Mouse (Mus musculus): ENCODE data around the gene Pxylp1. TPM values are rescaled to one million over a fixed set of nuclear protein-coding genes. Genes with fewer than 3 reads are reported as not detected.
A peak's percentile ranks its signal among the peaks of the same experiment; 100 is the strongest.

Gene Pxylp1
- total and polyA plus RNA-seq, 2 experiments from 2014 or later: 22.6 to 35.1 TPM

DNA sequence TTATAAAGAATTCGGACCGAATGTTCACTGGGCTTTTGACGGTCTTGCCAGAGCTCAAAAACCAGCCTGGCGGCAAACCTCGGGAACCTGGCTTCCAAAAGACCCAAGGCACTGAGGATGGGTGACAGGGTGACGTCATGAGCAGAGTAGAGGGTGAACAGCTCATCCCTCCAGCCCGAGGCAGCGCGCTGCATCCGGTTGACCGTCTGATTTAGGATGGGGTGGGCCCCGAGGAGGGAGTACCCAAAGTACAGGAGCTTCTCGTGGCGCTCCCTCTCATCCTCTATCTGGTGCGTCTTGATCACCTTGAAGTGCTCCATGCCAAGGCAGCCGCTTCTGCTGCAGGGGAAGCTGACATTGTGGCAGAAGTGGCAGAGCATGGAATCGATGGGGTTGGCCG is 67.6 kb downstream of the Pxylp1 start:
- 95% methylated on average over 18 of the region's 18 CpGs for WGBS
- H3K4me2 ChIP-seq (ENCODE audit: low read depth): no peak overlapping the region
- no peak for DNase-seq
- no peaks in the 10 kb centered on the region for H3K27me3 ChIP-seq (ENCODE audit: insufficient read depth, low read length)
- TF ChIP-seq CTCF (IDR thresholded peaks at IDR 0.05; ENCODE audit: low read depth): no peak
- ATAC-seq: no peak
- H3K9ac ChIP-seq: no peak overlapping the region
- H3K4me1 ChIP-seq (ENCODE audit: insufficient read depth): no peaks in the 10 kb centered on the region
- no peaks in the 10 kb centered on the region for H3K9me3 ChIP-seq (ENCODE audit: low read length)
- no peak overlapping the region for H3K4me3 ChIP-seq (ENCODE audit: low read depth, low read length)
- no peak overlapping the region for H3K27ac ChIP-seq (ENCODE audit: low read depth, low read length)
- H3K36me3 ChIP-seq (ENCODE audit: insufficient read depth): peaks cover 3% of the 10 kb centered on the region

DNA sequence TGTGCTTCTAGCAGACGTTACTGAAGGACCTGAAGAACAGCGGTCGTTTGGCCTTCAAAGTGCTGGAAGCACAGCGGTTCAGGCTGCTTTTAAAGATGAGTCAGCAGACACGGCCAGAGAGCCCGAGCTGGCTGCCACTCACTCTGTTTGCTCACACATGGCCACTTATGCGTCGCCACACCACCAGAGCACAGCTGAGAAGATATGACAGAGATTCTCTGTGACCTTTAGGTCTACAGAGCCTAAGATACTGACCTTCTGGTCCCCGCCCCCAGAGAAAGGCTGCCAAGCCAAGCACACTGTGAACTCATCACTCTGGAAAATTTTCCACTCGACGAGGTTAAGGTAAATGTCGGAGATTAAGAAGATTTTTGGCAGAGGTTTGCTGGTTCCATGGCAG is 68.4 kb downstream of the Pxylp1 start:
- H3K36me3 ChIP-seq (ENCODE audit: insufficient read depth): peaks cover 3% of the 10 kb centered on the region
- H3K4me1 ChIP-seq (ENCODE audit: insufficient read depth): no peaks in the 10 kb centered on the region
- no peak overlapping the region for H3K9ac ChIP-seq
- H3K9me3 ChIP-seq (ENCODE audit: low read length): no peaks in the 10 kb centered on the region
- TF ChIP-seq CTCF (IDR thresholded peaks at IDR 0.05; ENCODE audit: low read depth): no peak
- no peak for DNase-seq
- H3K4me3 ChIP-seq (ENCODE audit: low read depth, low read length): no peak overlapping the region
- 76% methylated on average over 12 of the region's 12 CpGs for WGBS
- no peaks in the 10 kb centered on the region for H3K27me3 ChIP-seq (ENCODE audit: insufficient read depth, low read length)
- ATAC-seq: no peak
- no peak overlapping the region for H3K27ac ChIP-seq (ENCODE audit: low read depth, low read length)
- H3K4me2 ChIP-seq (ENCODE audit: low read depth): no peak overlapping the region

- H3K27me3 ChIP-seq (ENCODE audit: insufficient read depth, low read length): no peaks in the 10 kb centered on the region
- no peak for TF ChIP-seq CTCF (IDR thresholded peaks at IDR 0.05; ENCODE audit: low read depth)
- no peaks in the 10 kb centered on the region for H3K4me1 ChIP-seq (ENCODE audit: insufficient read depth)
- DNase-seq (no peak), ATAC-seq (no peak)
- no peaks in the 10 kb centered on the region for H3K9me3 ChIP-seq (ENCODE audit: low read length)
- no peak overlapping the region for H3K4me2 ChIP-seq (ENCODE audit: low read depth)
- no peak overlapping the region for H3K4me3 ChIP-seq (ENCODE audit: low read depth, low read length)
- 43% methylated on average over 5 of the region's 5 CpGs for WGBS
- no peak overlapping the region for H3K27ac ChIP-seq (ENCODE audit: low read depth, low read length)
- peaks cover 3% of the 10 kb centered on the region for H3K36me3 ChIP-seq (ENCODE audit: insufficient read depth)
- H3K9ac ChIP-seq: no peak overlapping the region
These were observed 68.9 kb downstream of the Pxylp1 start for GRCm38 (mm10) chr9:96823541-96823940.

DNA sequence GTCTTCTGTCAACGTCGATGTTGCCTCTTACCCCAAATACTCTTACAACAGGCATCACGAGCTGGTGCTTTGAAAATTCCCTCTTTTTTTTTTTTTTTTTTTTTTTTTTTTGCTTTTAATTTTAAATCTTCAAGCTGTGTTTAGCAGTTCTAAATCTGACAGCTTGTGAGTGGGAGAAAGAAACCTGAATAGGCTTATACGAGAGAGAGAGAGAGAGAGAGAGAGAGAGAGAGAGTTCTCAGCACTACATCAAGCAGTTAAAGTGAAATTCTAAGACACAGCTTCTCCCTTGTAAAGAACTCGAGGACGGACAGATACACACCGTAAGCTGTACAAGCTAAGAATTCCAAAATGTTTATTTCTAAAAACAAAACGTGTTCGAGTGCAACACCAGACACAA is 69.5 kb downstream of the Pxylp1 start:
- no peak overlapping the region for H3K9ac ChIP-seq
- no peaks in the 10 kb centered on the region for H3K27me3 ChIP-seq (ENCODE audit: insufficient read depth, low read length)
- H3K9me3 ChIP-seq (ENCODE audit: low read length): no peaks in the 10 kb centered on the region
- no peak overlapping the region for H3K4me3 ChIP-seq (ENCODE audit: low read depth, low read length)
- H3K36me3 ChIP-seq (ENCODE audit: insufficient read depth): no peaks in the 10 kb centered on the region; the same call in none of the 2 replicates
- DNase-seq: peak; percentile 25
- no peaks in the 10 kb centered on the region for H3K4me1 ChIP-seq (ENCODE audit: insufficient read depth)
- peak; percentile 63 for ATAC-seq
- WGBS: 57% methylated on average over 9 of the region's 9 CpGs
- no peak overlapping the region for H3K27ac ChIP-seq (ENCODE audit: low read depth, low read length)
- no peak overlapping the region for H3K4me2 ChIP-seq (ENCODE audit: low read depth)
- TF ChIP-seq CTCF (IDR thresholded peaks at IDR 0.05; ENCODE audit: low read depth): no peak

DNA sequence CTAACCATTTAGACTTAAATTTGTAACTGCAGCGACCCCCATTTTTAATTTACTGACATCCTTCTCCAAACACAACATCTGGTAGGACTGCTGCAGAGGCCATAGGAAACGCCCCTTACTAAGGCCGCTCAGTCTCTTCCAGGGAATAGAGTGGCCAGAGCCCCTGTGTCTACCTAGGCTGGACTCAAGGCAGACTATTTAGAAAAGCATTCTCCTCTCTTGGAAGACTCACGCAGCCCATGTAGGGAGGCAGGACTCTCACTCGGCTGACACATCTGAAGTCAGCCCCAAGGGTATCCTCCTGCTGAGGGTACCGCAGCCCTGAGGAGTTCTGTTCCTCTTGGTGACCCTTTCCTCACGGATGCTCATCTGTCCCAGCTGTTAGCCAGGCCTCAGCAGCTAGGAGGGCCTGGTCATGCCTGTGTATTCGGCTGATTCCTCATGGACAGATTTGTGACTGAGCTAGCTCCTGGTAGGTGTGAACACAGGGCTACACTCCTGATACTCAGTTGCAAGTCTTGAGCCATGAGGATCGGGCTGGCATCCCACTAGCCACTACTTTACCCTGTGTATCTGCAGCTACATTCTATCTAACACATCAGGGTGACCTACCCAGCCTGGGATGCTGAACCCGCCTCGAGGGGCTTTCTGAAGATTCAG is 73.5 kb downstream of the Pxylp1 start:
- no peak for TF ChIP-seq CTCF (IDR thresholded peaks at IDR 0.05; ENCODE audit: low read depth)
- no peak for DNase-seq
- Histone ChIP-seq H3K4me1 (ENCODE audit: insufficient read depth) (no peaks in the 10 kb centered on the region), H3K4me2 (ENCODE audit: low read depth) (no peak overlapping the region), H3K9ac (no peak overlapping the region; the same call in 1 of the 2 replicates), H3K4me3 (ENCODE audit: low read depth, low read length) (no peak overlapping the region), H3K27me3 (ENCODE audit: insufficient read depth, low read length) (no peaks in the 10 kb centered on the region), H3K27ac (ENCODE audit: low read depth, low read length) (no peak overlapping the region), H3K36me3 (ENCODE audit: insufficient read depth) (no peaks in the 10 kb centered on the region; the same call in 1 of the 2 replicates), H3K9me3 (ENCODE audit: low read length) (no peaks in the 10 kb centered on the region)
- WGBS: 69% methylated on average over 11 of the region's 11 CpGs
- no peak for ATAC-seq

GRCm38 (mm10) chr9:96818128-96818821 is 74.2 kb downstream of the Pxylp1 start:
- Histone ChIP-seq H3K36me3 (ENCODE audit: insufficient read depth) (no peaks in the 10 kb centered on the region), H3K4me3 (ENCODE audit: low read depth, low read length) (no peak overlapping the region), H3K27me3 (ENCODE audit: insufficient read depth, low read length) (no peaks in the 10 kb centered on the region), H3K4me1 (ENCODE audit: insufficient read depth) (no peaks in the 10 kb centered on the region), H3K4me2 (ENCODE audit: low read depth) (no peak overlapping the region), H3K27ac (ENCODE audit: low read depth, low read length) (no peak overlapping the region), H3K9ac (no peak overlapping the region), H3K9me3 (ENCODE audit: low read length) (no peaks in the 10 kb centered on the region)
- peak; percentile 90 for DNase-seq
- peak; percentile 85 for TF ChIP-seq CTCF (IDR thresholded peaks at IDR 0.05; ENCODE audit: low read depth)
- ATAC-seq: peak; percentile 82
- 36% methylated on average over 7 of the region's 7 CpGs for WGBS

GRCm38 (mm10) chr9:96811996-96812395 is 80.5 kb downstream of the Pxylp1 start:
- Histone ChIP-seq H3K36me3 (ENCODE audit: insufficient read depth) (no peaks in the 10 kb centered on the region), H3K9ac (no peak overlapping the region), H3K27me3 (ENCODE audit: insufficient read depth, low read length) (no peaks in the 10 kb centered on the region), H3K4me3 (ENCODE audit: low read depth, low read length) (no peak overlapping the region), H3K4me1 (ENCODE audit: insufficient read depth) (no peaks in the 10 kb centered on the region), H3K9me3 (ENCODE audit: low read length) (no peaks in the 10 kb centered on the region), H3K4me2 (ENCODE audit: low read depth) (no peak overlapping the region), H3K27ac (ENCODE audit: low read depth, low read length) (no peak overlapping the region)
- TF ChIP-seq CTCF (IDR thresholded peaks at IDR 0.05; ENCODE audit: low read depth): no peak
- ATAC-seq (no peak), DNase-seq (no peak)
- WGBS: 13% methylated on average over 4 of the region's 4 CpGs

Measured in forebrain, postnatal 0 days (tissue).